Mouse (Mus musculus): ENCODE measurements around the gene Pik3cg. TPM values are rescaled to one million over a fixed set of nuclear protein-coding genes. Genes with fewer than 3 reads are reported as not detected.

The Pik3cg gene
- total and polyA plus RNA-seq, 2 experiments = 0.40 to 1.2 TPM

DNA sequence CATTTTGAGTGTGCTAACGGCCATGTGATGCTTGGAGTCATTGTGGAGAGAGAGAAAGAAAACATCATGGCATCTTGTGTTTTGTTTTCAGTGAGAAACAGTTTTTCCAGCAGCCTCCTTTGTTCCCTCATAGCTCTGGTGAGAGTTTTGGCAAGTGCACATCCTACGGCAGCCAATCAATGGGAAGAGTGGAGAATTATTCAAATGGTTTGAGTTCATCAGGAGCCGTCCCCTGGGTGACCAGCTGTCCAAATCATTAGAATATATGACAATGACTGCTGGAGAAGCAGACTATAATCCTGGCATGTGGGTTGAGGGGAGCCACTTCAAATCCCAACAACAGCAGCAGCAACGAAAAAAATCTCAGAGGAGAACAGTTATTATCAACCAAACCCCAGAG, 2.8 kb upstream of the Pik3cg start:
- Histone ChIP-seq H3K36me3 (ENCODE audit: control insufficient read depth, insufficient read depth, low read length) (no peaks in the 10 kb centered on the region), H3K27ac (replicated peaks; ENCODE audit: insufficient read depth, low read depth, low read length) (no peak overlapping the region), H3K79me2 (ENCODE audit: control insufficient read depth, insufficient read depth, low read length) (no peaks in the 10 kb centered on the region), H3K4me1 (ENCODE audit: control insufficient read depth, insufficient read depth, low read length) (no peaks in the 10 kb centered on the region), H3K9ac (ENCODE audit: low read depth, low read length) (no peak overlapping the region), H3K4me3 (ENCODE audit: insufficient read depth, low read depth, low read length) (no peak overlapping the region), H3K27me3 (ENCODE audit: control insufficient read depth, insufficient read depth, low read length) (no peaks in the 10 kb centered on the region)
- 83% methylated on average over 4 of the region's 4 CpGs for WGBS
- no peak for TF ChIP-seq CTCF (IDR thresholded peaks at IDR 0.05; ENCODE audit: low read depth, low read length)
- TF ChIP-seq POLR2A (IDR thresholded peaks at IDR 0.05; ENCODE audit: extremely low read depth, insufficient read depth, low read length) = no peak
- DNase-seq (ENCODE audit: extremely low read depth, low read depth, low spot score) = no peak

DNA sequence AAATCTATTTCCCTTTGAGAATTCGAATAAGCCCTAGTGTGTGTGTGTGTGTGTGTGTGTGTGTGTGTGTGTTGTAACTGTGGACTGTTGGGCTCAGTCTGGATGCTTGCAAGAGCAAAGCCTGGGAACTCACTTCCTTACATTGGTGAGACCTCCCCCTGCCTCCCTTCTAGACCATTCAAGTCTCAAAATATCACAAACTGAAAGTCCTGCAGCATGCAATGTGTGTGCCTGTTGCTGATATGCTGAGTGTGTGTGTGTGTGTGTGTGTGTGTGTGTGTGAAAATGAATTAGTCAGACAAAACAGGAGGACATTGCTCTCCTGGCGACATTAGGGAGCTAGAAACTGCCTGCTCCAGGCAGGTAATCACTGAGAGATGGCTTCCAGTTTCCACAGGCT, 492 bp upstream of the Pik3cg start:
- H3K36me3 ChIP-seq (ENCODE audit: control insufficient read depth, insufficient read depth, low read length) = no peaks in the 10 kb centered on the region
- H3K4me1 ChIP-seq (ENCODE audit: control insufficient read depth, insufficient read depth, low read length) = no peaks in the 10 kb centered on the region
- H3K4me3 ChIP-seq (ENCODE audit: insufficient read depth, low read depth, low read length) = no peak overlapping the region; the same call in 1 of the 2 replicates
- H3K9ac ChIP-seq (ENCODE audit: low read depth, low read length) = no peak overlapping the region
- DNase-seq (ENCODE audit: extremely low read depth, low read depth, low spot score) = no peak
- no peaks in the 10 kb centered on the region for H3K27me3 ChIP-seq (ENCODE audit: control insufficient read depth, insufficient read depth, low read length)
- WGBS = 59% methylated on average over 2 of the region's 2 CpGs
- no peaks in the 10 kb centered on the region for H3K79me2 ChIP-seq (ENCODE audit: control insufficient read depth, insufficient read depth, low read length)
- no peak overlapping the region; the same call in 1 of the 2 replicates for H3K27ac ChIP-seq (replicated peaks; ENCODE audit: insufficient read depth, low read depth, low read length)
- TF ChIP-seq CTCF (IDR thresholded peaks at IDR 0.05; ENCODE audit: low read depth, low read length) (no peak), POLR2A (IDR thresholded peaks at IDR 0.05; ENCODE audit: extremely low read depth, insufficient read depth, low read length) (no peak)

DNA sequence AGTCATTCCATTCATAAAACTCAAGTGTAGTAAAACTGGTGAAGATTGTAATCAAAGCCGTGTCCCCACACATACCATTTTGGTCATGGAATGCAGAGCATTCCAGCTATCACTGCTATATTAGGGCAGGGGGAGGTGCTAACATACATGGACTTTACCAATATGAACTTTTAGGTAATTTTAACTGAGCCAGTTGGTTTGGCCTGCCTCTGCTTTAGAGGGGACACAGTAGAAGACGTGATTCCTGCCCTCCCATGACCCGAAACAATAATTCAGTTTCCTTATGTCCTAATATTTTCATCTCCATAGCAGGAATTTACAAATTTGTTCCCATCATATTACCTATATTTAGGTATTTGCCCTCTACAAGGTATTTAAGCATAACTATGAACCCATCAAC, 1.3 kb downstream of the Pik3cg start:
- Histone ChIP-seq H3K4me3 (ENCODE audit: insufficient read depth, low read depth, low read length) (no peak overlapping the region), H3K9ac (ENCODE audit: low read depth, low read length) (no peak overlapping the region), H3K36me3 (ENCODE audit: control insufficient read depth, insufficient read depth, low read length) (no peaks in the 10 kb centered on the region), H3K27ac (replicated peaks; ENCODE audit: insufficient read depth, low read depth, low read length) (no peak overlapping the region), H3K4me1 (ENCODE audit: control insufficient read depth, insufficient read depth, low read length) (no peaks in the 10 kb centered on the region), H3K79me2 (ENCODE audit: control insufficient read depth, insufficient read depth, low read length) (no peaks in the 10 kb centered on the region), H3K27me3 (ENCODE audit: control insufficient read depth, insufficient read depth, low read length) (no peaks in the 10 kb centered on the region)
- TF ChIP-seq CTCF (IDR thresholded peaks at IDR 0.05; ENCODE audit: low read depth, low read length) (no peak), POLR2A (IDR thresholded peaks at IDR 0.05; ENCODE audit: extremely low read depth, insufficient read depth, low read length) (no peak)
- no peak for DNase-seq (ENCODE audit: extremely low read depth, low read depth, low spot score)
- 78% methylated on average over 3 of the region's 3 CpGs for WGBS

DNA sequence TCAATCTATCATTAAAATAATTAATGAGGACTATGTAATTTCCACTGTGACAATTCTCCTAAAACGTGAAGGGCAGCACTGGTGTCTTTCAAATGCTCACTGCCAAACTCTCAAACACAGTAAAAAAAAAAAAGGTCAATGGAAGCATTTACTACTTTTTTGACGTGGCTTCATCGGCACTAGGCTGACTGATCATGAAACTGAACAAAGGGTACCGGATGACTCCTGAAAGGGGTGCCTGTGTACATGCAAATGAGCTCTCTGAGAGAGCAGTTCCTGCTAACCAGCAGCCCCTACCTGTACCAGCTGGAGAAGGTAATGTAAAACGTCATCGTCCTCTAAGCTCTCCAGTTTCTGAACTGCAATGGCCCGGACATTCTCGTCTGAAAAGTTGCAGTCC, 4.8 kb downstream of the Pik3cg start:
- no peak overlapping the region for H3K9ac ChIP-seq (ENCODE audit: low read depth, low read length)
- H3K79me2 ChIP-seq (ENCODE audit: control insufficient read depth, insufficient read depth, low read length) = no peaks in the 10 kb centered on the region
- no peaks in the 10 kb centered on the region for H3K27me3 ChIP-seq (ENCODE audit: control insufficient read depth, insufficient read depth, low read length)
- no peaks in the 10 kb centered on the region for H3K4me1 ChIP-seq (ENCODE audit: control insufficient read depth, insufficient read depth, low read length)
- H3K36me3 ChIP-seq (ENCODE audit: control insufficient read depth, insufficient read depth, low read length) = no peaks in the 10 kb centered on the region
- H3K27ac ChIP-seq (replicated peaks; ENCODE audit: insufficient read depth, low read depth, low read length) = no peak overlapping the region
- H3K4me3 ChIP-seq (ENCODE audit: insufficient read depth, low read depth, low read length) = no peak overlapping the region
- DNase-seq (ENCODE audit: extremely low read depth, low read depth, low spot score) = no peak
- no peak for TF ChIP-seq CTCF (IDR thresholded peaks at IDR 0.05; ENCODE audit: low read depth, low read length)
- no peak for TF ChIP-seq POLR2A (IDR thresholded peaks at IDR 0.05; ENCODE audit: extremely low read depth, insufficient read depth, low read length)
- WGBS = 78% methylated on average over 8 of the region's 8 CpGs

DNA sequence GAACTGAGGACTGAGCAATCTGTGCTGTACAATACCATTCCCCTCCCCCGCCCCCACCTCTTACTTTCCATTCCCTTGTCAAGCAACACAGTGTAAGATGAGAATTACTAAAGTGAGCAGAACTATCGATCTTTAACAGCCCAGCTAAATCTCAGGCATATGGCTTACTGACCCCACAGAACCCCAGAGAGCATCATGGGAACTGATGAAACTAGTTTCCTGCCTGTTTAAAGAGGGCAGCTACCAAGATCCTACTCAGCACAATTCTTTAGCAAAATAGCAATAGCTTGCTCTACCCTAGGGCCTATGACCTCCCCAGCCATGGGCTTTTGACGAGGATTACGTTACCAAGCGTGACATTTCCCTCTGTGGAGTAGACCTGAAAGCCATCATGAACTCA, 5.9 kb downstream of the Pik3cg start:
- 86% methylated on average over 5 of the region's 5 CpGs for WGBS
- H3K4me3 ChIP-seq (ENCODE audit: insufficient read depth, low read depth, low read length) = no peak overlapping the region
- TF ChIP-seq POLR2A (IDR thresholded peaks at IDR 0.05; ENCODE audit: extremely low read depth, insufficient read depth, low read length) = no peak
- TF ChIP-seq CTCF (IDR thresholded peaks at IDR 0.05; ENCODE audit: low read depth, low read length) = no peak
- no peak overlapping the region for H3K9ac ChIP-seq (ENCODE audit: low read depth, low read length)
- no peaks in the 10 kb centered on the region for H3K27me3 ChIP-seq (ENCODE audit: control insufficient read depth, insufficient read depth, low read length)
- no peaks in the 10 kb centered on the region for H3K4me1 ChIP-seq (ENCODE audit: control insufficient read depth, insufficient read depth, low read length)
- DNase-seq (ENCODE audit: extremely low read depth, low read depth, low spot score) = no peak
- H3K79me2 ChIP-seq (ENCODE audit: control insufficient read depth, insufficient read depth, low read length) = no peaks in the 10 kb centered on the region
- no peak overlapping the region for H3K27ac ChIP-seq (replicated peaks; ENCODE audit: insufficient read depth, low read depth, low read length)
- H3K36me3 ChIP-seq (ENCODE audit: control insufficient read depth, insufficient read depth, low read length) = no peaks in the 10 kb centered on the region

DNA sequence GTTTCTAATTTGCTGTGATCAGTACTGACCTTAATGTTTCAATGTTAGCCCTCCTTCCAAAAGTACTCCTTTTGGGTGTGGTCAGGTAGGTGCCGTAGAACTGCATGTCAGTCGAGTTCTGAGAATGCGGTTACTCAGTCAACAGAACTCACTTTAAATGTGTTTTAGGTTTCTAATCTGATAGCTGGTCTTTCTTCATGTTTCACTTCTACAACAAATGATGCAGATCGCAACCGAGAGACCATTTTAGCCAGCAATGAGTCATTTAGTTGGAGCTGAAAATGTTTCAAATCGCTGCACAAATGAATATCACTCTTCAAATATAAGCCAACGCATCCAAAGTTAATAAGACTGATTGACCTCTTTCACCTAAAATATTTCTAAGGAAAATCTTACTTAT, 6.5 kb downstream of the Pik3cg start:
- Histone ChIP-seq H3K36me3 (ENCODE audit: control insufficient read depth, insufficient read depth, low read length) (no peaks in the 10 kb centered on the region), H3K9ac (ENCODE audit: low read depth, low read length) (no peak overlapping the region), H3K79me2 (ENCODE audit: control insufficient read depth, insufficient read depth, low read length) (no peaks in the 10 kb centered on the region), H3K27me3 (ENCODE audit: control insufficient read depth, insufficient read depth, low read length) (no peaks in the 10 kb centered on the region), H3K27ac (replicated peaks; ENCODE audit: insufficient read depth, low read depth, low read length) (no peak overlapping the region), H3K4me3 (ENCODE audit: insufficient read depth, low read depth, low read length) (no peak overlapping the region), H3K4me1 (ENCODE audit: control insufficient read depth, insufficient read depth, low read length) (no peaks in the 10 kb centered on the region)
- WGBS = 90% methylated on average over 7 of the region's 7 CpGs
- no peak for TF ChIP-seq CTCF (IDR thresholded peaks at IDR 0.05; ENCODE audit: low read depth, low read length)
- TF ChIP-seq POLR2A (IDR thresholded peaks at IDR 0.05; ENCODE audit: extremely low read depth, insufficient read depth, low read length) = no peak
- no peak for DNase-seq (ENCODE audit: extremely low read depth, low read depth, low spot score)

Measured in liver, adult 2 months (tissue).